17 mouse cellular contexts compared by ENCODE assay signal in genomic region chr3:118189382-118189781, GRCm38 (mm10).
DNase-seq lines count a peak whose midpoint lies in the region; ATAC-seq and TF ChIP-seq lines count a peak whose summit lies in the region.
"Had no signal": no experiment of that assay in that cellular context is flagged by ENCODE, and none has a peak within 500 bp of the region (broad histone marks: within the 10 kb centered on the region; RNA-seq: fewer than 3 reads in every experiment).

No protein-coding gene starts in this region.

- H3K27ac ChIP-seq in heart, embryonic 12.5 days (ENCODE audit: poor library complexity, severe bottlenecking), result no peak overlapping the region
- H3K27ac ChIP-seq in heart, embryonic 11.5 days (ENCODE audit: low read depth, low read length), result no peak overlapping the region
- H3K27ac ChIP-seq in lung, postnatal 0 days (ENCODE audit: low read length), result no peak overlapping the region
- H3K27ac ChIP-seq in heart, embryonic 13.5 days (replicated peaks), result peak overlapping the region; percentile 61
- H3K27ac ChIP-seq: embryonic facial prominence, embryonic 15.5 days; forebrain, embryonic 13.5 days; hindbrain, embryonic 14.5 days; left cerebral cortex, adult 2 months; limb, embryonic 13.5 days; neural tube, embryonic 15.5 days had no signal

- peak; percentile 7 for DNase-seq in lung, postnatal 0 days (ENCODE audit: low spot score)
- DNase-seq in lung, adult 2 months, result no peak
- peak; percentile 53 for DNase-seq in heart, postnatal 4 days
- no peak for DNase-seq in kidney, postnatal 25 days
- DNase-seq: kidney, adult 18-20 months; retina, postnatal 1 day had no signal

- H3K4me3 ChIP-seq in heart, embryonic 12.5 days, result no peak overlapping the region
- no peak overlapping the region for H3K4me3 ChIP-seq in heart, embryonic 11.5 days (ENCODE audit: low read depth, low read length)
- H3K4me3 ChIP-seq in lung, postnatal 0 days (ENCODE audit: low read depth, low read length), result no peak overlapping the region
- no peak overlapping the region for H3K4me3 ChIP-seq in lung, adult 2 months (replicated peaks; ENCODE audit: extremely low read depth, low read depth, low read length)
- no peak overlapping the region for H3K4me3 ChIP-seq in heart, embryonic 13.5 days
- H3K4me3 ChIP-seq: embryonic facial prominence, embryonic 15.5 days; forebrain, embryonic 13.5 days; left cerebral cortex, adult 2 months; limb, embryonic 13.5 days; neural tube, embryonic 15.5 days had no signal

- no peaks in the 10 kb centered on the region for H3K36me3 ChIP-seq in heart, embryonic 12.5 days
- H3K36me3 ChIP-seq in heart, embryonic 11.5 days (ENCODE audit: control insufficient read depth, insufficient read depth, low read length), result no peaks in the 10 kb centered on the region
- H3K36me3 ChIP-seq in lung, postnatal 0 days (ENCODE audit: insufficient read depth, low read length), result no peaks in the 10 kb centered on the region
- H3K36me3 ChIP-seq in heart, embryonic 13.5 days, result no peaks in the 10 kb centered on the region
- H3K36me3 ChIP-seq: embryonic facial prominence, embryonic 15.5 days; limb, embryonic 13.5 days; neural tube, embryonic 15.5 days had no signal

- TF ChIP-seq POLR2A in lung, adult 2 months (IDR thresholded peaks at IDR 0.05; ENCODE audit: borderline replicate concordance, extremely low read depth, low read depth, low read length), result no peak

- TF ChIP-seq EP300 in lung, postnatal 0 days (IDR thresholded peaks at IDR 0.05), result no peak

- 0 out of 2 replicates have a peak, but pooled peaks have one; percentile 29 for ATAC-seq in heart, embryonic 12.5 days (ENCODE audit: insufficient number of reproducible peaks, low FRiP score)
- ATAC-seq in heart, embryonic 11.5 days (replicated peaks; ENCODE audit: insufficient number of reproducible peaks, low FRiP score, low TSS enrichment), result no peak
- ATAC-seq in lung, postnatal 0 days, result no peak
- no peak; the same call in 1 of the 2 replicates for ATAC-seq in heart, embryonic 13.5 days (ENCODE audit: extremely low read depth, insufficient number of reproducible peaks, low FRiP score, low TSS enrichment)
- ATAC-seq in erythroid progenitor cell, adult 5-6 weeks (replicated peaks; ENCODE audit: low FRiP score, poor library complexity, severe bottlenecking), result no peak
- ATAC-seq: forebrain, embryonic 13.5 days; Patski had no signal

- H3K4me2 ChIP-seq in heart, embryonic 12.5 days, result no peak overlapping the region
- no peak overlapping the region for H3K4me2 ChIP-seq in heart, embryonic 11.5 days
- H3K4me2 ChIP-seq in lung, postnatal 0 days (replicated peaks; ENCODE audit: low read depth, low read length), result no peak overlapping the region
- H3K4me2 ChIP-seq in heart, embryonic 13.5 days, result no peak overlapping the region
- H3K4me2 ChIP-seq: embryonic facial prominence, embryonic 15.5 days; forebrain, embryonic 13.5 days; hindbrain, embryonic 14.5 days; limb, embryonic 13.5 days; neural tube, embryonic 15.5 days had no signal

- H3K9me3 ChIP-seq in heart, embryonic 12.5 days (replicated peaks), result no peaks in the 10 kb centered on the region
- H3K9me3 ChIP-seq in heart, embryonic 11.5 days (replicated peaks; ENCODE audit: control insufficient read depth, low read length), result no peaks in the 10 kb centered on the region
- H3K9me3 ChIP-seq in lung, postnatal 0 days (ENCODE audit: low read length), result no peaks in the 10 kb centered on the region
- no peaks in the 10 kb centered on the region for H3K9me3 ChIP-seq in heart, embryonic 13.5 days
- H3K9me3 ChIP-seq: embryonic facial prominence, embryonic 15.5 days; forebrain, embryonic 13.5 days; limb, embryonic 13.5 days; neural tube, embryonic 15.5 days had no signal

- H3K27me3 ChIP-seq in heart, embryonic 12.5 days (replicated peaks), result no peaks in the 10 kb centered on the region
- H3K27me3 ChIP-seq in heart, embryonic 11.5 days (ENCODE audit: control insufficient read depth, insufficient read depth, low read length), result no peaks in the 10 kb centered on the region
- no peaks in the 10 kb centered on the region for H3K27me3 ChIP-seq in lung, postnatal 0 days (replicated peaks; ENCODE audit: insufficient read depth, low read length)
- no peaks in the 10 kb centered on the region for H3K27me3 ChIP-seq in heart, embryonic 13.5 days (replicated peaks)
- H3K27me3 ChIP-seq: embryonic facial prominence, embryonic 15.5 days; forebrain, embryonic 13.5 days; limb, embryonic 13.5 days; neural tube, embryonic 15.5 days; Patski had no signal

- no peak overlapping the region for H3K9ac ChIP-seq in heart, embryonic 12.5 days
- H3K9ac ChIP-seq in heart, embryonic 11.5 days (ENCODE audit: low read depth, low read length), result no peak overlapping the region
- no peak overlapping the region for H3K9ac ChIP-seq in lung, postnatal 0 days (replicated peaks; ENCODE audit: low read depth)
- H3K9ac ChIP-seq in heart, embryonic 13.5 days, result no peak overlapping the region
- H3K9ac ChIP-seq: embryonic facial prominence, embryonic 15.5 days; forebrain, embryonic 13.5 days; hindbrain, embryonic 14.5 days; limb, embryonic 13.5 days; neural tube, embryonic 15.5 days had no signal

- peaks cover 4% of the 10 kb centered on the region; the same call in 1 of the 2 replicates for H3K4me1 ChIP-seq in heart, embryonic 12.5 days (replicated peaks)
- no peaks in the 10 kb centered on the region; the same call in 1 of the 2 replicates for H3K4me1 ChIP-seq in heart, embryonic 11.5 days (ENCODE audit: control insufficient read depth, insufficient read depth, low read length)
- no peaks in the 10 kb centered on the region for H3K4me1 ChIP-seq in lung, postnatal 0 days (ENCODE audit: insufficient read depth, low read depth, low read length)
- no peaks in the 10 kb centered on the region for H3K4me1 ChIP-seq in lung, adult 2 months (ENCODE audit: control insufficient read depth, insufficient read depth, low read length)
- peaks cover 17% of the 10 kb centered on the region for H3K4me1 ChIP-seq in heart, embryonic 13.5 days
- H3K4me1 ChIP-seq: embryonic facial prominence, embryonic 15.5 days; forebrain, embryonic 13.5 days; limb, embryonic 13.5 days; neural tube, embryonic 15.5 days had no signal

- no peak for TF ChIP-seq CTCF in lung, postnatal 0 days (IDR thresholded peaks at IDR 0.05)
- no peak for TF ChIP-seq CTCF in lung, adult 2 months (IDR thresholded peaks at IDR 0.05; ENCODE audit: insufficient read depth, low read length)

Comparison
In these comparisons a context has a peak if more than half of its experiments do, and no peak if none do; other contexts are left out.
1. DNase-seq: peak in lung, postnatal 0 days (single experiment) and heart, postnatal 4 days (single experiment); none in lung, adult 2 months (single experiment) and kidney, postnatal 25 days (0 of 2).